Mouse (Mus musculus): ENCODE data around the gene Dstyk.
A peak's percentile ranks its signal among the peaks of the same experiment; 100 is the strongest.

Gene Dstyk

DNA sequence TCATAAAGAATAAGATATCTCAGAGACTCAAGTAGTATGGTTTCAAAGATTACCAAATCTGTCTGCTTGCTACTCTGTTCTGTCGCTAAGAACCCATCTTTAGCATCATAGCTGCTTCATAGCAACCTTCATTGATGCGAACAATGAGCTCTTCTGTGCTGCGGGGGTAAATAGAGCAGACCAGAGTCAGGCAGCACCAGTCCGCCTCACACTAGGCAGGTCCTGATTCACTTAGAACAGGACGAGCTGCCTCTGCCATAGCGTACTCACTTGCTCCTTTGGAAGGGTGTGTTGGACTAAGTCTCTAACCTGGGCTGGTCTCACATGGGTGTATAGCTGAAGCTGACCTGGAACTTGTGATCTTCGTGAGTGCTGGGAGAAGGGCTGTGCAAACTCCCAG lies 88.7 kb downstream of the Dstyk start, which contains the start of gene Tmem81:
Tmem81 (plus strand) TSS at position 173 of the 400 bp plus-strand sequence.
- no peak for ATAC-seq (ENCODE audit: insufficient number of reproducible peaks, low FRiP score, low TSS enrichment)

- no peak for ATAC-seq (ENCODE audit: insufficient number of reproducible peaks, low FRiP score, low TSS enrichment)
Observed at GRCm38 (mm10) chr1:132506656-132507055, 89.3 kb downstream of the Dstyk start.

GRCm38 (mm10) chr1:132509771-132510170 lies 92.4 kb downstream of the Dstyk start:
- no peak for ATAC-seq (ENCODE audit: insufficient number of reproducible peaks, low FRiP score, low TSS enrichment)

GRCm38 (mm10) chr1:132511521-132511920 lies 94.2 kb downstream of the Dstyk start:
- peak; percentile 21; the same call in 1 of the 2 replicates for ATAC-seq (ENCODE audit: insufficient number of reproducible peaks, low FRiP score, low TSS enrichment)

DNA sequence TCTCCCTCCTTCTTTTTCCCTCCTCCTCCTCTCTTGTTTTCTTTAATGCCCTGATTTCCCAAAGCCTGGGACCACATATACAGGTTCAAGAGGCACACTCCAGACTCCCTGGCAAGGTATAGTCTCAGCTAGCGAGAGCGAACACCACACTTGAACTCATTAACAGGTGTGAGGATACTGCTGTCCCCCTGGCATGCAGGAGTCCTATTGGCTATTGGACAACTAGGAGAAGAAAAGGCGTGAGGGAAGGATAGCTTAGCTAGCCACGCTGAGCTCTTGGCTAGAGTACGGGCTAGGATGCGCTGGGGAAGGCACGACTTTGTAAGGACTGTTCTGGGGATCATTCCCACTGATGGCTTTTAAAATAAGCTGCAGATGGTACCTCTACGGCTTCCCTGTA lies 94.8 kb downstream of the Dstyk start:
- ATAC-seq (ENCODE audit: insufficient number of reproducible peaks, low FRiP score, low TSS enrichment) = no peak

- ATAC-seq (ENCODE audit: insufficient number of reproducible peaks, low FRiP score, low TSS enrichment) = no peak
Observed at GRCm38 (mm10) chr1:132515339-132515738, 98.0 kb downstream of the Dstyk start.

Data from cerebellum, adult (tissue).